Mouse (Mus musculus): ENCODE data around the gene Grm7. TPM values are rescaled to one million over a fixed set of nuclear protein-coding genes. Genes with fewer than 3 reads are reported as not detected.

The Grm7 gene
- 40.8 TPM for polyA plus RNA-seq (2015; fragmentation: Illumina TruSeq; extraction: RNeasy Lipid Tissue Mini Kit (QIAGEN cat#74804); ENCODE audit: low read depth, low replicate concordance)

GRCm38 (mm10) chr6:110645411-110646361 lies at the start of gene Grm7:
TSS of gene Grm7 (plus strand) at chr6:110645581.

